Mouse (Mus musculus): Measurements from ENCODE around the gene Tcl1b3.

Gene Tcl1b3

GRCm38 (mm10) chr12:105235091-105235490, 44.2 kb downstream of the Tcl1b3 start:
- DNase-seq: no peak

- DNase-seq: no peak
Observed at GRCm38 (mm10) chr12:105239060-105239459, 48.2 kb downstream of the Tcl1b3 start.
